Mouse (Mus musculus) liver, postnatal 0 days (tissue): ENCODE measurements at regions not wholly inside any gene's neighbourhood (a gene's known extent, or its start where the extent isn't known, plus 50 kb on each side); places are given as distances from the start of the nearest gene placed in this dataset.

Source experiments
- ATAC-seq: fragments of 200-750 bp; cut with Nextera tagmentation; 2 replicates; pipeline ENCODE4 v1.8.0; 2017; ENCODE audit warnings: mild to moderate bottlenecking, moderate library complexity
- DNase-seq: peaks from one replicate; pipeline ENCODE4 v3.0.0-alpha.2; 2016
- H3K27ac ChIP-seq: fragments of 300-500 bp; sonication (generic); 2 replicates; pipeline ENCODE4 v1.5.1; 2014; ENCODE audit warnings: antibody characterized with exemption, moderate library complexity, mild to moderate bottlenecking, low read depth
- H3K27me3 ChIP-seq: fragments of 300-500 bp; sonication (generic); 2 replicates; pipeline ENCODE4 v1.6.1; 2014; ENCODE audit warnings: low read length, control low read depth, mixed read lengths; ENCODE audit not compliant: insufficient read depth
- H3K36me3 ChIP-seq: fragments of 300-500 bp; sonication (generic); replicated peaks from 2 replicates; pipeline ENCODE4 v1.6.1; 2014; ENCODE audit warnings: mild to moderate bottlenecking, control low read depth, low read length, moderate library complexity, mixed read lengths; ENCODE audit not compliant: insufficient read depth
- H3K4me1 ChIP-seq: fragments of 300-500 bp; sonication (generic); 2 replicates; pipeline ENCODE4 v1.6.1; 2014; ENCODE audit warnings: antibody characterized with exemption, mild to moderate bottlenecking, control low read depth; ENCODE audit not compliant: insufficient read depth
- H3K4me2 ChIP-seq: fragments of 300-500 bp; sonication (generic); 2 replicates; pipeline ENCODE4 v1.6.1; 2014; ENCODE audit warnings: low read depth, mild to moderate bottlenecking, low read length, moderate library complexity, mixed read lengths
- H3K4me3 ChIP-seq: fragments of 300-500 bp; sonication (generic); 2 replicates; pipeline ENCODE4 v1.5.1; 2014; ENCODE audit warnings: low read depth, low read length
- H3K9ac ChIP-seq: fragments of 300-500 bp; sonication (generic); replicated peaks from 2 replicates; pipeline ENCODE4 v1.6.1; 2014; ENCODE audit warnings: mild to moderate bottlenecking, moderate library complexity
- H3K9me3 ChIP-seq: fragments of 300-500 bp; sonication (generic); 2 replicates; pipeline ENCODE4 v1.6.1; 2016; ENCODE audit warnings: mild to moderate bottlenecking, control low read depth, low read length, mixed read lengths
- CTCF ChIP-seq: sonication (generic); IDR thresholded peaks from 2 replicates; pipeline ENCODE4 v1.5.1; 2016; ENCODE audit warnings: antibody characterized with exemption, low read depth
- EP300 ChIP-seq: IDR thresholded peaks from 2 replicates; pipeline ENCODE4 v1.6.1; 2016; ENCODE audit warnings: antibody characterized with exemption, low read depth, mild to moderate bottlenecking
- WGBS: fragments of 180-500 bp; shearing (Covaris S2); extraction: QIAGEN DNeasy Blood & Tissue Kit; methylation state at CpG from one replicate; pipeline ENCODE4 v1.1.7; 2014; ENCODE audit not compliant: insufficient replicate concordance; 5-methylcytosine and 5-hydroxymethylcytosine counted together

DNA sequence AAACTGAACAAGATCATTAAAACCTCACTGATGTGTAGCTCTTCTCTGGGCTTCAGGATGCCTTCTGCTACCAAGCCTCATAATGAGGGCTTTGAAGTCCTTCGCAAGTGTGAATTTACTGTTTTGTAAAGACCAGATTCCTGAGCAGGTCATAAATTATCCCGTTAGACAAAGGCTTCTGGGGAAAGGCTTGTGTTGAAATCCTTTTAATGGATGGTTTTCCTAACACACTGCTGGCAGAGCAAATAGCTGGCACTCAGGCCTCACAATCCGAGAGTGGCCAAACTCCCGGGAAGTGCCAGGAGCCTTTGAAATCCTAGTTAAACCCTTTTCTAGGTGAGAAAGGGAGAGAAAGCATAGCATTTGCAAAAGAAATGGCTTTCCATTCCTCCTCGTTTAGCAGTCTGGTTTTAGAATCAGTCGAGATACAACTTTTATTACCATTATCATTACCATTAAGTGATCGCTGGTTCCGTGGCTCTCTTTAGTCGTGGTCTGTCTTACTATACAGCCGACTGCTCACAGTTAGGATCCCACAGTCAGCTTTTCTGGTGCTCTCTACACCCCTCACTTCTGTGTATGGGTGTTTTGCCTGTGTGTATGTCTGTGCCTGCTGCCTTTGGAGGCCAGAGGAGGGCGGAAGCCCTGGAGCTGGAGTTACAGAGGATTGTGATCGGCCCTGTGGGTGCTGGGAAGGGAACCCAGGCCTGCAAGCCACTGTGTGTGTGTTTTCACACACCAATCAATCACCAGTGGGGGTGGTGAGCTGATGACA is 73.2 kb downstream of the Foxb1 start:
- Histone ChIP-seq H3K9me3 (no peaks in the 10 kb centered on the region), H3K4me3 (no peak overlapping the region), H3K27ac (no peak overlapping the region), H3K4me1 (no peaks in the 10 kb centered on the region; the same call in 1 of the 2 replicates), H3K4me2 (no peak overlapping the region), H3K36me3 (no peaks in the 10 kb centered on the region), H3K27me3 (no peaks in the 10 kb centered on the region), H3K9ac (no peak overlapping the region)
- ATAC-seq (no peak), DNase-seq (no peak)
- 46% methylated on average over 12 of the region's 12 CpGs for WGBS
- TF ChIP-seq CTCF (no peak), EP300 (no peak)

DNA sequence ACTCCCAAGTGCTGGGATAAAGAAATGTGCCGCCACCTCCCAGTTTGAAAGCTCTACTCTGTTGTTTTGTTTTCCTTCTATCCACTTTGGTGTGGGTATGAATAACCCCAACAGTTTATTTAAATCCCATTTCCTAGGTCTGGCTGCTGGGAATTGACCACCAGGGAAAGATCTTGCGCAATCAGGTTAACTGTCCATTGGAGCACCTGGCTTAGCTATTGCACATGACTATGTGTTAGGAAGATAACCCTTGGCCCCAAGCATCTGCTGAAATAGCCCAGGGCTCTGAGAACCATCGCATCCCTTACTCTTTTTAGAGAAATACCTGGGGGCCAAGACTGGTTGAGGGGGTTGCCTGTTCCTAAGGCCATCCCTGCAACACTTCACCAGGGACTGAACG is 74.0 kb downstream of the Foxb1 start:
- Histone ChIP-seq H3K27me3 (no peaks in the 10 kb centered on the region), H3K4me1 (no peaks in the 10 kb centered on the region; the same call in 1 of the 2 replicates), H3K27ac (no peak overlapping the region), H3K9ac (no peak overlapping the region), H3K4me3 (no peak overlapping the region), H3K9me3 (no peaks in the 10 kb centered on the region), H3K36me3 (no peaks in the 10 kb centered on the region), H3K4me2 (no peak overlapping the region)
- peak; percentile 81 for ATAC-seq
- TF ChIP-seq CTCF (no peak), EP300 (no peak)
- WGBS = 49% methylated on average over 4 of the region's 4 CpGs
- DNase-seq = no peak

DNA sequence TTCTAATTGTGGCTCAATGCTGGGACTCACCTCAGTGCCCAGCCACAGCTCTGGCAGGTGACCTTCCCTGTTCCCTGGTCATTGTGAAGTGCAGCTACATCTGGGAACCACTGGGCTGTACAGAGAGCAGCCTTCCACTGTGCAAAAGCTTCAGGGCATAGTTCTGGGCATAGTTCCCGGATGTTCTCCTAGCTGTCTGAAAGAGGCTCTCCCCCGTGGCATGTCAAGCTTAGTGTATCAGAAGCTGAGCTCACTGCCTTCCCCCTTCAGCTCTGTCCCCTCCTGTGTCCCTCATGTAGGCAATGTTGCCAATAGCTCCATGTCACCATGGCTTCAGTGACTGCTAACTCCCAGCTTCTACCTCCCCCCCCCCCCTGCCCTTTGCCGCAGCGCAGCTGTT is 75.1 kb downstream of the Foxb1 start:
- H3K4me2 ChIP-seq = no peak overlapping the region
- no peaks in the 10 kb centered on the region; the same call in 1 of the 2 replicates for H3K4me1 ChIP-seq
- no peaks in the 10 kb centered on the region for H3K27me3 ChIP-seq
- H3K9ac ChIP-seq = no peak overlapping the region
- H3K36me3 ChIP-seq = no peaks in the 10 kb centered on the region
- H3K4me3 ChIP-seq = no peak overlapping the region
- DNase-seq = no peak
- 64% methylated on average over 4 of the region's 4 CpGs for WGBS
- no peaks in the 10 kb centered on the region for H3K9me3 ChIP-seq
- TF ChIP-seq CTCF (no peak), EP300 (no peak)
- H3K27ac ChIP-seq = no peak overlapping the region
- ATAC-seq = no peak

DNA sequence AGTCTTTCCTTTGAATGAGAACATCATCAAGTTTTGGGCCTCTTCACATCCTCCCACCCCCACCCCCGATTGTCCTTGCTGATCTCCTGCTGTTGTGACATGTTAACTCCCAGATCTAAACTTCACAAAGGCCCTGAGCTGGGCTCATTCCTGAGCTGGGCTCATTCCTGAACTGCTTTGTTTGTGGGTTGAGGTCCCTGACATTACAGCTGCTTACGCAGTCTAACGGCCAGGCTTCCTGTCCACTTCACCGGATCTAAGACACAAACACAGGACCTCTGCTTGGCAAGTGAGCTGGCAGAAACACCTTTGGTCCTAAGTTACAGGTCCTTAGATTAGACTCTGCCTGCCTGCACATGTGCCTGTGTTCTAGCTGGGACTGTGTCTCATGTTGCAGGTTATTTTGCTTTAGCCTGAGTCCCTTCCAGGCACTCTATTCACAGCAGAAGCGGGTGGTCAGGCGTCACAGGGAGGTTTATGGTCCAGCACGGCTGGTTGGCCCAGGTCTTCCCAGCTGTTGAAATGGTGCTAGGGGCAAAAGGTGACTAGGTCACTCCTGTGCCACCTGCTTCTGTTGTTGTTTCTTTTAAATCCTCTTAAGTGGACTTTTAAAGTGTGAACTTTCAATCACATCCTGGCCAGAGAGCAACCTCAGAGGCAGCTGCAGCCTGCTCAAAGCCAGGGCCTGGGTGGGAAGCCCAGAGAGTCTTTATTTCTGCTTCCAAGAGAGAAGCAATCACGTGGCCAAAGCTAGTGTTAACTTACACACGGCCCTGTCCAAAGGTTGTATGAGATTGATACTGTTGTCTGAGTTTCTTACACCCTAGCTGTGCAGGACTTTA is 79.1 kb downstream of the Foxb1 start:
- DNase-seq (peak; percentile 30), ATAC-seq (peak; percentile 95)
- Histone ChIP-seq H3K4me1 (no peaks in the 10 kb centered on the region; the same call in 1 of the 2 replicates), H3K9me3 (no peaks in the 10 kb centered on the region), H3K27me3 (no peaks in the 10 kb centered on the region), H3K36me3 (no peaks in the 10 kb centered on the region), H3K4me2 (no peak overlapping the region), H3K9ac (no peak overlapping the region), H3K4me3 (no peak overlapping the region), H3K27ac (peak overlapping the region; percentile 5; the same call in 1 of the 2 replicates)
- 30% methylated on average over 9 of the region's 9 CpGs for WGBS
- no peak for TF ChIP-seq EP300
- TF ChIP-seq CTCF = no peak

DNA sequence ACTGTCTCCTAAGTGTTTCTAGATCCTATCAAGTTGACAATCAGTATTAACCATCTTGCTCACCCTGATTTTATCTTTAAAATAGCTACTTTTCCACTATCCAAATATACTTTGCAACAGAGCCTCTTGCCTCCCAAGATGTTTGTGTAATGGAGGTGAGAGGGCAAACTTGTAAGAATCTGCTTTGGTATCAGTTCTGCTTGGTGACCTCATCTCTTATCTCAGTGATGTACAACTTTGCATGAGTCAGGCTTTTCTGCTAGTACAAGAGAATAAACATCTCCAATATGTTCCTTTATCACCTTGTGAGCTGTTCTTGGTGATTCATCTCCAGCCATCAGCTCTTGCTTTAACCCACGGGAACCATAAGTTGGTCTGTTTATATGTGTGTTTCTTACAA is 82.1 kb downstream of the Foxb1 start:
- 72% methylated on average over 1 of the region's 1 CpGs for WGBS
- ATAC-seq = no peak
- no peaks in the 10 kb centered on the region for H3K4me1 ChIP-seq

DNA sequence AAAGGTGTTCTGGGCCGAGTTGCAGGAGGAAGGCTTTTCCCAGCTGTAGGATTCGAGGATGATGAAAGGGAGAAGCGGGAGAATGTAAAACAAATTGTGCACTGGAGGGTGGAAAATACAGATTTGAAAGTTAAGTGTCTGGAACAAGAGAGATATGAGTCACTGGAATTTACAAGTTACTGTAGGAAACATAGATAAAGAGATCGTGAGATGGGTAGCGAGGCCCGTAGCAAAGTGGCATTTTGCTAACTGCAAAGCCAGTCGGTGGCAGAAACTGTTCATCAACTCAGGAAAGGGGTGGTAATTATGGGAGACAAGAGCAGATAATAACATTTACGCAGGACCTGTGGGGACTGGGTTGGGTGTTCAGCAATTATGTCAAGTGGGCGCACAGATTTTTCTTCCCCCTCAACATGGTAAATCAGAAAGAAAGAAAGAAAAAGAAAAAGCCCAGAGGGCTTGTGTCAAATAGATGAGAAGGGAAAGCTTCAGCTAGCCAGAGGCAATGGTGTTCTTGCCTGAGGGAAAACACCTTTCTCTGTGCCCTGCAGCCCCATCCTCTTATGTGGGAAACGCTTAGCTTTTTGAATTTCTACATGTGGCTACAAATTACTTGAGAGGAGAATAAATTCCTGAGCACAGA is 87.2 kb downstream of the Foxb1 start:
- Histone ChIP-seq H3K9me3 (no peaks in the 10 kb centered on the region), H3K9ac (no peak overlapping the region), H3K27me3 (peaks cover 31% of the 10 kb centered on the region), H3K4me2 (no peak overlapping the region), H3K27ac (no peak overlapping the region), H3K4me1 (no peaks in the 10 kb centered on the region), H3K4me3 (no peak overlapping the region), H3K36me3 (no peaks in the 10 kb centered on the region)
- 68% methylated on average over 10 of the region's 10 CpGs for WGBS
- ATAC-seq = no peak
- no peak for DNase-seq
- TF ChIP-seq EP300 = no peak
- no peak for TF ChIP-seq CTCF

More for the DNA sequence above, 82.1 kb downstream of the Foxb1 start:
- Histone ChIP-seq H3K4me3 (no peak overlapping the region), H3K27me3 (no peaks in the 10 kb centered on the region), H3K9ac (no peak overlapping the region), H3K27ac (no peak overlapping the region), H3K36me3 (no peaks in the 10 kb centered on the region), H3K4me2 (no peak overlapping the region), H3K9me3 (no peaks in the 10 kb centered on the region)
- TF ChIP-seq EP300 (no peak), CTCF (no peak)
- DNase-seq = no peak
